In genomic region chr13:84757896-84758567, GRCm38 (mm10) we compare ENCODE assay signal across 8 mouse cellular contexts.
DNase-seq lines count a peak whose midpoint lies in the region; ATAC-seq and TF ChIP-seq lines count a peak whose summit lies in the region.
"Had no signal": no experiment of that assay in that cellular context is flagged by ENCODE, and none has a peak within 500 bp of the region (broad histone marks: within the 10 kb centered on the region; RNA-seq: fewer than 3 reads in every experiment).

No protein-coding gene starts in this region.

- H3K27me3 ChIP-seq in hindbrain, embryonic 15.5 days = no peaks in the 10 kb centered on the region
- no peaks in the 10 kb centered on the region for H3K27me3 ChIP-seq in neural tube, embryonic 15.5 days (replicated peaks)

- H3K4me2 ChIP-seq in hindbrain, embryonic 15.5 days = peak overlapping the region; percentile 45
- H3K4me2 ChIP-seq in neural tube, embryonic 15.5 days = peak overlapping the region; percentile 43
- H3K4me2 ChIP-seq: lung, embryonic 15.5 days had no signal

- H3K36me3 ChIP-seq in hindbrain, embryonic 15.5 days = no peaks in the 10 kb centered on the region
- H3K36me3 ChIP-seq in neural tube, embryonic 15.5 days = no peaks in the 10 kb centered on the region
- H3K36me3 ChIP-seq: lung, embryonic 15.5 days had no signal

- peak; percentile 6 for DNase-seq in left cerebral cortex, postnatal 4 days
- DNase-seq in left cerebral cortex, postnatal 25 days (ENCODE audit: low spot score in 2 of 2) = no peak
- no peak for DNase-seq in testis, postnatal 14 days (ENCODE audit: low spot score)
- DNase-seq in kidney, adult 9 months = no peak

- no peaks in the 10 kb centered on the region for H3K9me3 ChIP-seq in hindbrain, embryonic 15.5 days
- H3K9me3 ChIP-seq in neural tube, embryonic 15.5 days (replicated peaks) = no peaks in the 10 kb centered on the region
- H3K9me3 ChIP-seq: lung, embryonic 15.5 days had no signal

- peak overlapping the region; percentile 98 for H3K27ac ChIP-seq in cortical plate, adult 2 months (ENCODE audit: insufficient read depth, low read length)
- peak overlapping the region; percentile 74 for H3K27ac ChIP-seq in hindbrain, embryonic 15.5 days (replicated peaks)
- peak overlapping the region; percentile 75 for H3K27ac ChIP-seq in neural tube, embryonic 15.5 days (replicated peaks)
- H3K27ac ChIP-seq: lung, embryonic 15.5 days had no signal

- TF ChIP-seq CTCF in cortical plate, adult 2 months (IDR thresholded peaks at IDR 0.05; ENCODE audit: extremely low read depth, insufficient read depth, low read length) = no peak

- no peak overlapping the region for H3K4me3 ChIP-seq in cortical plate, adult 2 months (ENCODE audit: insufficient read depth, low read length)
- H3K4me3 ChIP-seq in hindbrain, embryonic 15.5 days = no peak overlapping the region
- no peak overlapping the region for H3K4me3 ChIP-seq in neural tube, embryonic 15.5 days (replicated peaks)
- H3K4me3 ChIP-seq: lung, embryonic 15.5 days had no signal

- intact Hi-C loops in left cerebral cortex, postnatal 4 days (cut with DNase I) = loop anchor here (2.0 to 10.0 kb wide), 7 partner anchors 413 to 1233 kb away; no protein-coding TSS in a partner anchor
- intact Hi-C loops in left cerebral cortex, postnatal 25 days (cut with DNase I) = loop anchor here (1.0 to 10.0 kb wide), 10 partner anchors 146 to 1853 kb away; partner anchors contain the start of gene Tmem161b

- peaks cover 5% of the 10 kb centered on the region; the same call in 1 of the 2 replicates for H3K4me1 ChIP-seq in cortical plate, adult 2 months (ENCODE audit: control insufficient read depth, insufficient read depth, low read length)
- peaks cover 9% of the 10 kb centered on the region for H3K4me1 ChIP-seq in hindbrain, embryonic 15.5 days (replicated peaks)
- peaks cover 12% of the 10 kb centered on the region for H3K4me1 ChIP-seq in neural tube, embryonic 15.5 days
- H3K4me1 ChIP-seq: lung, embryonic 15.5 days had no signal

- H3K9ac ChIP-seq in hindbrain, embryonic 15.5 days = 0 out of 2 replicates have a peak overlapping the region, but pooled peaks have one; percentile 0
- 0 out of 2 replicates have a peak overlapping the region, but pooled peaks have one; percentile 17 for H3K9ac ChIP-seq in neural tube, embryonic 15.5 days (replicated peaks)
- H3K9ac ChIP-seq: lung, embryonic 15.5 days had no signal

- TF ChIP-seq POLR2A in cortical plate, adult 2 months (IDR thresholded peaks at IDR 0.05; ENCODE audit: extremely low read depth, insufficient read depth, low read length) = no peak

- WGBS in hindbrain, embryonic 15.5 days = 15% methylated on average over 10 of the region's 10 CpGs
- 12% methylated on average over 10 of the region's 10 CpGs for WGBS in neural tube, embryonic 15.5 days

- ATAC-seq in hindbrain, embryonic 15.5 days (ENCODE audit: low FRiP score, low read depth) = peak; percentile 80
- peak; percentile 76 for ATAC-seq in neural tube, embryonic 15.5 days (ENCODE audit: low FRiP score)
